Mouse (Mus musculus) limb, embryonic 11.5 days (tissue): Measurements from ENCODE around the gene Ddhd1. TPM values are rescaled to one million over a fixed set of nuclear protein-coding genes. Genes with fewer than 3 reads are reported as not detected.

ENCODE experiments used
- ATAC-seq: fragments of 200-750 bp; cut with Nextera tagmentation; 2 replicates; pipeline ENCODE4 v1.8.0; 2017; ENCODE audit warnings: low read depth; ENCODE audit not compliant: insufficient number of reproducible peaks, low FRiP score, low TSS enrichment
- DNase-seq: peaks from one replicate; pipeline ENCODE4 v3.0.0-alpha.2; 2015; ENCODE audit warnings: low spot score
- H3K27ac ChIP-seq: fragments of 300-500 bp; sonication (generic); replicated peaks from 2 replicates; pipeline ENCODE4 v1.5.1; 2014; ENCODE audit warnings: low read depth, mild to moderate bottlenecking, low read length
- H3K27me3 ChIP-seq: fragments of 300-500 bp; sonication (generic); 2 replicates; pipeline ENCODE4 v1.6.1; 2014; ENCODE audit warnings: mild to moderate bottlenecking, low read length, mixed read lengths; ENCODE audit not compliant: control insufficient read depth, insufficient read depth
- H3K36me3 ChIP-seq: fragments of 300-500 bp; sonication (generic); 2 replicates; pipeline ENCODE4 v1.6.1; 2014; ENCODE audit warnings: mild to moderate bottlenecking, low read length, moderate library complexity, mixed read lengths; ENCODE audit not compliant: control insufficient read depth, insufficient read depth
- H3K4me1 ChIP-seq: fragments of 300-500 bp; sonication (generic); 2 replicates; pipeline ENCODE4 v1.6.1; 2014; ENCODE audit warnings: low read length, mixed read lengths; ENCODE audit not compliant: control insufficient read depth, insufficient read depth
- H3K4me2 ChIP-seq: fragments of 300-500 bp; sonication (generic); 2 replicates; pipeline ENCODE4 v1.6.1; 2014; ENCODE audit warnings: low read depth, mild to moderate bottlenecking, moderate library complexity; ENCODE audit not compliant: severe bottlenecking
- H3K4me3 ChIP-seq: fragments of 300-500 bp; sonication (generic); 2 replicates; pipeline ENCODE4 v1.5.1; 2014; ENCODE audit warnings: low read depth, low read length
- H3K9ac ChIP-seq: fragments of 300-500 bp; sonication (generic); 2 replicates; pipeline ENCODE4 v1.6.1; 2014; ENCODE audit warnings: mild to moderate bottlenecking, low read length
- H3K9me3 ChIP-seq: fragments of 300-500 bp; sonication (generic); 2 replicates; pipeline ENCODE4 v1.6.1; 2016; ENCODE audit warnings: low read length; ENCODE audit not compliant: control insufficient read depth
- WGBS: fragments of 180-500 bp; shearing (Covaris S2); extraction: QIAGEN DNeasy Blood & Tissue Kit; methylation state at CpG from one replicate; pipeline ENCODE4 v1.1.7; 2014; 5-methylcytosine and 5-hydroxymethylcytosine counted together
- polyA plus RNA-seq: library from polyadenylated mRNA; unstranded; fragments of >200 nt; fragmentation: Nextera tagmentation; extraction: Ambion mirVana; gene quantifications from 2 replicates; pipeline ENCODE4 v1.2.1, GENCODE M21; 2014

The Ddhd1 gene
- polyA plus RNA-seq, 1 experiment from 2014 or later = 7.9 TPM

- Histone ChIP-seq H3K4me1 (no peaks in the 10 kb centered on the region), H3K27me3 (no peaks in the 10 kb centered on the region), H3K4me2 (no peak overlapping the region), H3K9ac (no peak overlapping the region), H3K4me3 (no peak overlapping the region), H3K27ac (no peak overlapping the region), H3K9me3 (no peaks in the 10 kb centered on the region), H3K36me3 (no peaks in the 10 kb centered on the region)
- DNase-seq (no peak), ATAC-seq (no peak)
- WGBS = 68% methylated on average over 5 of the region's 5 CpGs
Observed at GRCm38 (mm10) chr14:45638717-45639116, 19.2 kb downstream of the Ddhd1 start.

GRCm38 (mm10) chr14:45635496-45635895 is 22.4 kb downstream of the Ddhd1 start:
- no peaks in the 10 kb centered on the region for H3K27me3 ChIP-seq
- no peak overlapping the region for H3K4me3 ChIP-seq
- no peak overlapping the region for H3K4me2 ChIP-seq
- 95% methylated on average over 1 of the region's 1 CpGs for WGBS
- ATAC-seq (no peak), DNase-seq (no peak)
- no peaks in the 10 kb centered on the region for H3K4me1 ChIP-seq
- no peaks in the 10 kb centered on the region for H3K36me3 ChIP-seq
- H3K9me3 ChIP-seq = no peaks in the 10 kb centered on the region
- no peak overlapping the region for H3K27ac ChIP-seq
- H3K9ac ChIP-seq = no peak overlapping the region

GRCm38 (mm10) chr14:45632756-45633537 is 25.0 kb downstream of the Ddhd1 start:
- Histone ChIP-seq H3K9me3 (no peaks in the 10 kb centered on the region), H3K4me1 (no peaks in the 10 kb centered on the region), H3K36me3 (no peaks in the 10 kb centered on the region), H3K4me2 (no peak overlapping the region), H3K27ac (no peak overlapping the region), H3K9ac (no peak overlapping the region), H3K4me3 (no peak overlapping the region), H3K27me3 (no peaks in the 10 kb centered on the region)
- ATAC-seq (no peak), DNase-seq (no peak)
- WGBS = 83% methylated on average over 4 of the region's 4 CpGs

GRCm38 (mm10) chr14:45630544-45630943 is 27.4 kb downstream of the Ddhd1 start:
- no peaks in the 10 kb centered on the region for H3K4me1 ChIP-seq
- ATAC-seq (no peak), DNase-seq (no peak)
- no peaks in the 10 kb centered on the region for H3K9me3 ChIP-seq
- no peak overlapping the region for H3K4me2 ChIP-seq
- H3K9ac ChIP-seq = no peak overlapping the region
- no peaks in the 10 kb centered on the region for H3K27me3 ChIP-seq
- H3K36me3 ChIP-seq = no peaks in the 10 kb centered on the region
- 90% methylated on average over 5 of the region's 5 CpGs for WGBS
- H3K4me3 ChIP-seq = no peak overlapping the region
- H3K27ac ChIP-seq = no peak overlapping the region

- no peak for DNase-seq
- no peaks in the 10 kb centered on the region for H3K4me1 ChIP-seq
- no peak overlapping the region for H3K4me3 ChIP-seq
- H3K27ac ChIP-seq = no peak overlapping the region
- WGBS = 66% methylated on average over 1 of the region's 1 CpGs
- H3K27me3 ChIP-seq = no peaks in the 10 kb centered on the region
- no peak overlapping the region for H3K4me2 ChIP-seq
- no peak for ATAC-seq
- H3K9me3 ChIP-seq = no peaks in the 10 kb centered on the region
- H3K36me3 ChIP-seq = no peaks in the 10 kb centered on the region
- no peak overlapping the region for H3K9ac ChIP-seq
Observed at GRCm38 (mm10) chr14:45629938-45630337, 28.0 kb downstream of the Ddhd1 start.

- H3K4me2 ChIP-seq = no peak overlapping the region
- DNase-seq = no peak
- 77% methylated on average over 6 of the region's 6 CpGs for WGBS
- H3K9ac ChIP-seq = no peak overlapping the region
- H3K4me1 ChIP-seq = peaks cover 4% of the 10 kb centered on the region; the same call in 1 of the 2 replicates
- H3K9me3 ChIP-seq = no peaks in the 10 kb centered on the region
- no peak overlapping the region for H3K4me3 ChIP-seq
- no peak overlapping the region for H3K27ac ChIP-seq
- ATAC-seq = no peak
- H3K27me3 ChIP-seq = no peaks in the 10 kb centered on the region
- peaks cover 2% of the 10 kb centered on the region; the same call in 1 of the 2 replicates for H3K36me3 ChIP-seq
Observed at GRCm38 (mm10) chr14:45618351-45618750, 39.6 kb downstream of the Ddhd1 start.

- peaks cover 5% of the 10 kb centered on the region; the same call in 1 of the 2 replicates for H3K36me3 ChIP-seq
- no peaks in the 10 kb centered on the region for H3K27me3 ChIP-seq
- no peak overlapping the region for H3K9ac ChIP-seq
- ATAC-seq (no peak), DNase-seq (no peak)
- 91% methylated on average over 5 of the region's 5 CpGs for WGBS
- no peak overlapping the region for H3K4me3 ChIP-seq
- peaks cover 4% of the 10 kb centered on the region; the same call in 1 of the 2 replicates for H3K4me1 ChIP-seq
- no peak overlapping the region for H3K27ac ChIP-seq
- H3K9me3 ChIP-seq = no peaks in the 10 kb centered on the region
- no peak overlapping the region for H3K4me2 ChIP-seq
Observed at GRCm38 (mm10) chr14:45616526-45616925, 41.4 kb downstream of the Ddhd1 start.

GRCm38 (mm10) chr14:45615776-45616175 is 42.2 kb downstream of the Ddhd1 start:
- ATAC-seq (no peak), DNase-seq (no peak)
- no peaks in the 10 kb centered on the region for H3K9me3 ChIP-seq
- no peaks in the 10 kb centered on the region for H3K27me3 ChIP-seq
- H3K36me3 ChIP-seq = peaks cover 5% of the 10 kb centered on the region; the same call in 1 of the 2 replicates
- no peak overlapping the region for H3K9ac ChIP-seq
- H3K4me1 ChIP-seq = peaks cover 4% of the 10 kb centered on the region; the same call in 1 of the 2 replicates
- no peak overlapping the region for H3K4me3 ChIP-seq
- H3K4me2 ChIP-seq = no peak overlapping the region
- H3K27ac ChIP-seq = no peak overlapping the region
- WGBS = 85% methylated on average over 2 of the region's 2 CpGs
